Mouse (Mus musculus) embryonic stem cell, embryonic (primary cell): ENCODE measurements around the gene Klra2.
"Not testable (repeated sequence)": the region's sequence is repeated elsewhere in the genome, so short reads cannot be mapped to it uniquely, and the experiment has no call there.

Experiments used
- CTCF ChIA-PET, 4 experiments: fragments of 300-600 bp in 2 of 4; fragments of 350-600 bp in 2 of 4; sonication (Branson Sonifier 250); formaldehyde crosslinking; loops; one replicate each; lab custom pipeline; 2022; ENCODE audit warnings: inconsistent platforms in 2 of 4; lab: Charles Lee
- POLR2A ChIA-PET, 4 experiments: fragments of 300-600 bp in 2 of 4; fragments of 350-600 bp in 2 of 4; sonication (Branson Sonifier 250); formaldehyde crosslinking; loops; one replicate each; lab custom pipeline; 2022; ENCODE audit warnings: antibody characterized with exemption in 4 of 4, inconsistent platforms in 1 of 4; lab: Charles Lee

The Klra2 gene

GRCm38 (mm10) chr6:131247206-131247605, at the start of gene Klra2:
TSS of gene Klra2 (minus strand) at chr6:131247362.
- ChIA-PET CTCF (no interaction called here), POLR2A (no interaction called here)

DNA sequence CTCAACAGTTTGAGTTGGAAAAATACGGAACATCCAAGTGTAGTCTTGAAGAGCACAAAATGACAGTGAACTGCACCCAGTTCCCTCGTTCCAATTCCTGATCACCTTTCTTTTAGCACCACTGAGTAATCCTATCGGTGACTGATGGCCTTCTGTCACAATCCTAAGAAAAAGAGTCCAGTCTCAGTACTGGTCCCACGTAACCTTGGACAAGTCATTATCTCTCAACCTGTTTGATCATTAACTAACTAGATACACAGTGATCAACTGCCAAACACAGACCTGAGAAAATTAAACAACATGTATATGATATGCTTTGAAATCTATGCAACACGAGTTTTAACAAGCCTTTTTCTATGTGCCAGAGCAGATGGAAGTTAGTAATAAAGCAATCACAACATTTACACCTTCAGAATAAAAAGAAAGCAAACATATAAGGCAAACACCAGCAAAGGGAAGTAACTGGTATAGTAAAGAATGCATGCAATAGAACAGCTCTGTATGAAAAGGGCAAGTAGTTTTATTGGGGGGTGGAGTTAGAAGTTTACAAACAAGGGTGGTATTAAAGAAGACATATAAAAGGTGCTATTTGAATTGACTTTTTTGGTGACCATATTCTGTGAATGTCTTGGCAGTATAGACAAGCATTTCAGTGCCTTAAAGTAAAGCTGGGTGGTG, 47.4 kb upstream of the Klra2 start:
- ChIA-PET POLR2A (no interaction called here), CTCF (no interaction called here)

- CTCF ChIA-PET: no interaction called here
- POLR2A ChIA-PET: no interaction called here
Measured at GRCm38 (mm10) chr6:131293916-131294315, 46.8 kb upstream of the Klra2 start.

DNA sequence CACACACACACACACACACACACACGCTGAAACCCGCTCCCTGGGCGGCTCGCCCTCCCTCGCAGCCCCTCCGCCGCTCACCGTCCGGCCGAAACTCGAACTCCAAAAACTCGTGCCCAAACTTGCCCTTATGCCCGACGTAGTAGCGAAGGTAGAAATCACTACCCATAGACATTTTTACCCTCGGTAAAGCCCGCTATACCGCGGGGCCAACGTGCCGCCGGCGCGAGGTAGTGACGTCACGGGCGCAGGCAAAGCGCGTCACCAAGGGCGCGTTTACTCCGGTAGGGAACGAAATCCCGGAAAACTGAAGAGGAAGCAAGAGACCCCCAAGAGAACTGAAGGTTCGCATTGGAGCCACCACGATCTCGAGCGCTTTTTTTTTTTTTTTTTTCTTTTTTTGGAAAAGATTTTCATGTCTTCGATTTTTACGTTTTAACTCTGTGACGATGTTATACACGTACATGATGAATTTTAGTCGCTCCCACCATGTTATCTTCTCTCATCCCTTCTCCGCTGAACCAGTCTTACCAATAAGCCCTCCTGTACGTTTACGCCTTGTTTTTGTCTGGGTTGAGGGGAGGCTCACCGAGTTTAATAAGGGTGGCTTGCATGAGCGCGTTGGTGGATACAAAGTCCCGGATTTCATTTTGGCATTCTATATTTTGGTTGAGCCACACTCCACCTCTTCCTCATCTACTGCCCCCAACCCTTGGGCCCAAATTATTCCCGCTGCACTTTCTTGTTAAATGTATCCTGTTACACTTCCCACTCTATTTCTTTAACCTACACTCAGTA, 46.0 kb upstream of the Klra2 start, which contains the start of gene Magohb:
TSS of gene Magohb (minus strand) at position 254 of the 798 bp plus-strand sequence.
- CTCF ChIA-PET: no interaction called here

GRCm38 (mm10) chr6:131292276-131292990, 45.3 kb upstream of the Klra2 start:
- ChIA-PET POLR2A (no interaction called here), CTCF (interaction anchor here in 1 of 4 experiments (0.6 kb wide), 1 partner anchor 103 kb away, joined by 6 read pairs; no protein-coding TSS in a partner anchor)

More for the DNA sequence above, 46.0 kb upstream of the Klra2 start, which contains the start of gene Magohb:
- POLR2A ChIA-PET: no interaction called here

DNA sequence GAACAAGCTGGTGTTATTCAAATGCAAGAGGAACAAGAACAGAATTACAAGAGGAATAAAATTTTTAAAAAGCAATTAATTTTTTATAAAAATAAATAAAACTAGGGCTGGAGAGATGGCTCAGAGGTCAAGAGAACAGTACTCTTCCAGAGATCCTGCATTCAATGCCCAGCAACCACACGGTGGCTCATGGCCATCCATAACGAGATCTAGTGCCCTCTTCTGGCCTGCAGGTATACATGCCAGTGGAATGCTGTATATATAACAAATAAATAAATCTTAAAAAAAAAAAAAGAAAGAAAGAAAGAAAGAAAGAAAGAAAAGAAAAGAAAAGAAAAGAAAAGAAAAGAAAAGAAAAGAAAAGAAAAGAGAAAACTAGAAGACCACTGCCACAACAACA, 43.3 kb upstream of the Klra2 start:
- ChIA-PET POLR2A (interaction anchor here in 1 of 4 experiments (0.5 kb wide), 1 partner anchor 1723 kb away, joined by 3 read pairs; no protein-coding TSS in a partner anchor), CTCF (no interaction called here)

GRCm38 (mm10) chr6:131278160-131278559, 31.0 kb upstream of the Klra2 start:
- POLR2A ChIA-PET, CTCF ChIA-PET: not testable (repeated sequence)

- POLR2A ChIA-PET: no interaction called here
- CTCF ChIA-PET: interaction anchor here in 1 of 4 experiments (0.6 kb wide), 1 partner anchor 14 kb away, joined by 3 read pairs; no protein-coding TSS in a partner anchor
Measured at GRCm38 (mm10) chr6:131276659-131277058, 29.5 kb upstream of the Klra2 start.

DNA sequence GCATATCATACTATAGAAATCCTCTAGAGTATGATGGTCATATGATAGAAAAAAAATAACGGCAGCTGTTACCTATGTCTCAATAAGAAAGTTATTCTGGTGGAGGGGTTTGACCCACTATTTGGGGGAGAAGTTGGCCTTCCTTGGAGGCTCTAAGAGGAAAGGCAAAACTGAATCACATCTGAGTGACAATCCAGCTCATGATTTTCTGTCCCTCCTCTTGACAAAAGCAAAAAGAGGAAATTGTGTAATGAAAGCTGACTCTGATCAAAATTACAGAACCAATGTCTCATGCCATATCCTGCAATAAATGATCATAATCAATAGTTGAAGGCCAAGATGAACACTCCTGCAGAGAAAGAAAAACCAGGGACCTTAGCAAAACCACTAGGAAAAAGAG, 25.1 kb upstream of the Klra2 start:
- CTCF ChIA-PET: interaction anchor here in 1 of 4 experiments (0.6 kb wide), 1 partner anchor 20 kb away, joined by 7 read pairs; no protein-coding TSS in a partner anchor
- POLR2A ChIA-PET: no interaction called here

DNA sequence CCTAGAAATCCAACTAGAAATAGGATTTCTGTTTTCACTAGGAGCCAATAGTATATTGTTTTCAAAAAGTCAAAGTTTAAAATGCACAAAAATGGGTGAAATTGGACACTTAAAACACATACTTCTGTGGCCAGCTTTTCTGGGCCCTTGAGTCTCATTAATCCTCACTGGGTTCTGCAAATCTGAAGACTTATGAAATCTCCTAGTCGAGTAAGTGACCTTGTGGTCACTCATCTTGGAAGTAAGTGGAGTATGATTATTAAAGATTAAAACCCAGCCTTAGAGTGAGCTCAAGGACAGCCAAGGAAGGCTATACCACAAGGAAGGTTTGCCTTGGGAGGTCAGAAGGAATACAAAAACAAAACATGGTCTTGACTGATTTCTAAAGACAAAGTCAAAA, 23.1 kb upstream of the Klra2 start:
- POLR2A ChIA-PET: no interaction called here
- CTCF ChIA-PET: no interaction called here

- ChIA-PET CTCF (no interaction called here), POLR2A (no interaction called here)
Measured at GRCm38 (mm10) chr6:131269599-131269998, 22.4 kb upstream of the Klra2 start.

DNA sequence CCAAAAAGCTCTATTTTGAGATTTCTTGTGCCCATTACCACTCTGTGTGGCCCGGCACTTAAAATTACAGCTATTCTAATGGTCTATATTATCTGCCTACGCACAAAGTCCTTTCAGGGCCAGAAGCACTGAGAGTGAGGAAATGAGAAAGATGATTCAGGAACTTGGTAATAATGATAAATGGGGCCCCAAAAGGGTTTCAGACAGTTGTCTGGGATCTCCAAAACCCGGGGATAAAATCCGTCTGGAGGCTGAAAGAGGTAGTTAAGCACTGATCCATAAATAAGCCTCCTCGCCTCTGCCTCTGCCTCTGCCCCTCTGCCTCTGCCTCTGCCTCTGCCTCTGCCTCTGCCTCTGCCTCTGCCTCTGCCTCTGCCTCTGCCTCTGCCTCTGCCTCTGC, 17.0 kb upstream of the Klra2 start:
- POLR2A ChIA-PET: no interaction called here
- CTCF ChIA-PET: no interaction called here

- CTCF ChIA-PET: interaction anchor here in 1 of 4 experiments (0.7 kb wide), 1 partner anchor 13 kb away, joined by 3 read pairs; no protein-coding TSS in a partner anchor
- POLR2A ChIA-PET: no interaction called here
Measured at GRCm38 (mm10) chr6:131262778-131263177, 15.6 kb upstream of the Klra2 start.

- ChIA-PET CTCF (interaction anchor here in 1 of 4 experiments (0.7 kb wide), 1 partner anchor 14 kb away, joined by 3 read pairs; no protein-coding TSS in a partner anchor), POLR2A (no interaction called here)
Measured at GRCm38 (mm10) chr6:131262009-131262408, 14.8 kb upstream of the Klra2 start.

GRCm38 (mm10) chr6:131245081-131245480, 2.1 kb downstream of the Klra2 start:
- ChIA-PET POLR2A (no interaction called here), CTCF (no interaction called here)
